In genomic region chr10:86492089-86492907, GRCm38 (mm10) we compare ENCODE assay signal across 8 mouse cellular contexts. TPM values are rescaled to one million over a fixed set of nuclear protein-coding genes. Genes with fewer than 3 reads are reported as not detected.
A peak's percentile ranks its signal among the peaks of the same experiment; 100 is the strongest.
DNase-seq lines count a peak whose midpoint lies in the region; ATAC-seq lines count a peak whose summit lies in the region.

No protein-coding gene starts in this region.

- peak overlapping the region; percentile 70 for H3K4me2 ChIP-seq in hindbrain, embryonic 15.5 days
- peak overlapping the region; percentile 64 for H3K4me2 ChIP-seq in midbrain, embryonic 12.5 days (replicated peaks)

- WGBS in hindbrain, embryonic 15.5 days: 43% methylated on average over 2 of the region's 2 CpGs
- 43% methylated on average over 2 of the region's 2 CpGs for WGBS in midbrain, embryonic 12.5 days

- H3K36me3 ChIP-seq in hindbrain, embryonic 15.5 days: no peaks in the 10 kb centered on the region
- H3K36me3 ChIP-seq in midbrain, embryonic 12.5 days: no peaks in the 10 kb centered on the region

- peak overlapping the region; percentile 59 for H3K9ac ChIP-seq in hindbrain, embryonic 15.5 days
- H3K9ac ChIP-seq in midbrain, embryonic 12.5 days (replicated peaks): peak overlapping the region; percentile 56

- H3K4me3 ChIP-seq in hindbrain, embryonic 15.5 days: peak overlapping the region; percentile 51
- peak overlapping the region; percentile 41 for H3K4me3 ChIP-seq in midbrain, embryonic 12.5 days

- no peak for DNase-seq in frontal cortex, postnatal 25 days (ENCODE audit: low spot score in 2 of 2)
- DNase-seq in embryo, embryonic 10.5 days (ENCODE audit: low spot score): peak; percentile 73
- no peak for DNase-seq in gastrocnemius, postnatal 4 days (ENCODE audit: low spot score in 2 of 2)
- no peak for DNase-seq in lung, postnatal 36 days
- DNase-seq in ovary, adult 18-20 months (ENCODE audit: low spot score): no peak

- H3K27ac ChIP-seq in hindbrain, embryonic 15.5 days (replicated peaks): peak overlapping the region; percentile 90
- peak overlapping the region; percentile 73 for H3K27ac ChIP-seq in midbrain, embryonic 12.5 days (replicated peaks)

- no peaks in the 10 kb centered on the region for H3K9me3 ChIP-seq in hindbrain, embryonic 15.5 days
- H3K9me3 ChIP-seq in midbrain, embryonic 12.5 days: no peaks in the 10 kb centered on the region

- H3K27me3 ChIP-seq in hindbrain, embryonic 15.5 days: no peaks in the 10 kb centered on the region
- peaks cover under 1% of the 10 kb centered on the region; the same call in 1 of the 2 replicates for H3K27me3 ChIP-seq in midbrain, embryonic 12.5 days

- ATAC-seq in frontal cortex, adult (ENCODE audit: low TSS enrichment): peak; percentile 47
- peak; percentile 92 for ATAC-seq in hindbrain, embryonic 15.5 days (ENCODE audit: low FRiP score, low read depth)
- ATAC-seq in midbrain, embryonic 12.5 days (ENCODE audit: low FRiP score, low read depth): peak; percentile 88

- peaks cover 46% of the 10 kb centered on the region for H3K4me1 ChIP-seq in hindbrain, embryonic 15.5 days (replicated peaks)
- H3K4me1 ChIP-seq in midbrain, embryonic 12.5 days: peaks cover 18% of the 10 kb centered on the region

RNA-seq across cellular contexts. Expression of gene Syn3, which starts 6.4 kb away (rescaled TPM):
- polyA plus RNA-seq in hindbrain, embryonic 15.5 days (2015; fragmentation: Nextera tagmentation; extraction: Ambion mirVana): 25.8 and 30.1 TPM in 2 replicates
- 7.3 and 7.4 TPM in 2 replicates for polyA plus RNA-seq in midbrain, embryonic 12.5 days (2016; fragmentation: Nextera tagmentation; extraction: Ambion mirVana)
- under 1 TPM; 0.26 to 0.47 TPM for total RNA-seq in gastrocnemius, postnatal 4 days (2021)
